Mouse (Mus musculus) bone marrow, adult 2 months (tissue): ENCODE measurements around the gene Rpain.

Source experiments
- CTCF ChIP-seq: fragments of 200-500 bp; IDR thresholded peaks from 2 replicates; pipeline ENCODE4 v1.5.1; 2011; ENCODE audit warnings: low read length, control low read depth; ENCODE audit not compliant: control insufficient read depth, insufficient read depth
- POLR2A ChIP-seq: fragments of 200-500 bp; IDR thresholded peaks from 2 replicates; pipeline ENCODE4 v1.6.1; 2011; ENCODE audit warnings: low read depth, mild to moderate bottlenecking, control low read depth, low read length, borderline replicate concordance; ENCODE audit not compliant: control insufficient read depth

GRCm38 (mm10) chr11:70931461-70931860, 38.6 kb upstream of the Rpain start:
- TF ChIP-seq CTCF (no peak), POLR2A (no peak)
